8 mouse cellular contexts compared by ENCODE assay signal in genomic region chr10:22608799-22609357, GRCm38 (mm10). TPM values are rescaled to one million over a fixed set of nuclear protein-coding genes. Genes with fewer than 3 reads are reported as not detected.
DNase-seq lines count a peak whose midpoint lies in the region; ATAC-seq lines count a peak whose summit lies in the region.

No protein-coding gene starts in this region.

- H3K9me3 ChIP-seq in forebrain, embryonic 15.5 days = no peaks in the 10 kb centered on the region
- no peaks in the 10 kb centered on the region for H3K9me3 ChIP-seq in midbrain, embryonic 16.5 days (replicated peaks; ENCODE audit: control insufficient read depth, low read length, poor library complexity, severe bottlenecking)

- H3K27ac ChIP-seq in forebrain, embryonic 15.5 days (replicated peaks) = peak overlapping the region; percentile 47
- H3K27ac ChIP-seq in midbrain, embryonic 16.5 days (ENCODE audit: low read length) = peak overlapping the region; percentile 75

- peak overlapping the region; percentile 27 for H3K4me3 ChIP-seq in forebrain, embryonic 15.5 days
- peak overlapping the region; percentile 21 for H3K4me3 ChIP-seq in midbrain, embryonic 16.5 days (ENCODE audit: low read depth, low read length)

- ATAC-seq in forebrain, embryonic 15.5 days (replicated peaks) = peak; percentile 82
- ATAC-seq in midbrain, embryonic 16.5 days = peak; percentile 85

- H3K4me1 ChIP-seq in forebrain, embryonic 15.5 days = peaks cover 10% of the 10 kb centered on the region
- H3K4me1 ChIP-seq in midbrain, embryonic 16.5 days (ENCODE audit: control insufficient read depth, insufficient read depth, low read length) = peaks cover 4% of the 10 kb centered on the region; the same call in 1 of the 2 replicates

- under 1% methylated on average over 11 of the region's 11 CpGs for WGBS in forebrain, embryonic 15.5 days
- WGBS in midbrain, embryonic 16.5 days = under 1% methylated on average over 11 of the region's 11 CpGs

- peak; percentile 5 for DNase-seq in cerebellum, adult 9-11 months
- DNase-seq in cerebellum, adult 8-10 months = no peak
- DNase-seq in R1 (ENCODE audit: low read depth, low spot score) = peak; percentile 94
- peak; percentile 53 to 62 for DNase-seq in layer of hippocampus, postnatal 10 days (ENCODE audit: low spot score in 2 of 2)
- peak; percentile 26 for DNase-seq in telencephalon, adult 2 months (ENCODE audit: low read depth, low spot score)
- DNase-seq in urinary bladder, postnatal 4 days (ENCODE audit: low spot score in 2 of 2) = no peak

- peak overlapping the region; percentile 45 for H3K9ac ChIP-seq in forebrain, embryonic 15.5 days (replicated peaks)
- peak overlapping the region; percentile 57 for H3K9ac ChIP-seq in midbrain, embryonic 16.5 days (ENCODE audit: low read depth, low read length)

- no peaks in the 10 kb centered on the region for H3K36me3 ChIP-seq in forebrain, embryonic 15.5 days
- no peaks in the 10 kb centered on the region for H3K36me3 ChIP-seq in midbrain, embryonic 16.5 days (ENCODE audit: control insufficient read depth, insufficient read depth, low read length)

- peak overlapping the region; percentile 52 for H3K4me2 ChIP-seq in forebrain, embryonic 15.5 days (replicated peaks)
- peak overlapping the region; percentile 51 for H3K4me2 ChIP-seq in midbrain, embryonic 16.5 days (ENCODE audit: low read length)

- no peaks in the 10 kb centered on the region for H3K27me3 ChIP-seq in forebrain, embryonic 15.5 days
- no peaks in the 10 kb centered on the region for H3K27me3 ChIP-seq in midbrain, embryonic 16.5 days (ENCODE audit: control insufficient read depth, insufficient read depth, low read depth, low read length)

RNA-seq across cellular contexts. Expression of gene Slc2a12, which starts 35.9 kb away (rescaled TPM):
- polyA plus RNA-seq in forebrain, embryonic 15.5 days (2015; fragmentation: Nextera tagmentation; extraction: Ambion mirVana) = 2.8 and 4.0 TPM in 2 replicates
- total RNA-seq in layer of hippocampus, postnatal 10 days (2021) = 1 to 10 TPM; 3.5 to 4.7 TPM
- 4.7 and 5.3 TPM in 2 replicates for polyA plus RNA-seq in midbrain, embryonic 16.5 days (2015; fragmentation: Nextera tagmentation; extraction: Ambion mirVana)

Comparison
In these comparisons a context has a peak if more than half of its experiments do, and no peak if none do; other contexts are left out.
1. DNase-seq: peak in cerebellum, adult 9-11 months (single experiment), R1 (single experiment), layer of hippocampus, postnatal 10 days (2 of 2) and telencephalon, adult 2 months (single experiment); none in cerebellum, adult 8-10 months (single experiment) and urinary bladder, postnatal 4 days (0 of 2).